Mouse (Mus musculus): ENCODE results near the gene Prss48. TPM values are rescaled to one million over a fixed set of nuclear protein-coding genes. Genes with fewer than 3 reads are reported as not detected.

Gene Prss48
- not detected in 2 replicates for polyA plus RNA-seq (2015; fragmentation: Nextera tagmentation; extraction: Ambion mirVana)

DNA sequence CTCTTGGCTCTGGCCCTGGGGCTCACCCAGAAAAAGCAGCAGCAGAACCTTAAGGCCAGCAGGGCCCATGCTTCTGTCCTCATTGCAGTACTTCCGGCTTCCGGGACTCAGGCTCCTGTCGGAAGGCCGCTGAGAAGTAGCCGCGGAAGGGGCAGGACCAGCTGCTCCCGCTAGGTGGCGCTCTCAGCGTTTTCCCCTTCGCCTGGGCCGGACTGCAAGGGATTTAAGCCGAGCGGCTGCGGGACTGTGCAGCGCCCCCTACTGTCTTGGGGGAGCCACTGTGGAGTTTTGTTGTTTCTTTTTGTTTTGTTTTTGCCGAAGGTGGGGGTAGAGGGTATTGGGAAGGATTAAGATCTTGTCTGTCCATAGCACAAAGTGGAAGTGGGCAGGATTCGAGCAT is at the start of gene Prss48:
Gene Prss48, minus strand, starts transcription at position 69 of the 400 bp plus-strand sequence.
- no peaks in the 10 kb centered on the region for H3K4me1 ChIP-seq (ENCODE audit: insufficient read depth)
- H3K9me3 ChIP-seq (ENCODE audit: low read length): no peaks in the 10 kb centered on the region
- DNase-seq (peak; percentile 47), ATAC-seq (no peak)
- no peaks in the 10 kb centered on the region for H3K27me3 ChIP-seq (ENCODE audit: insufficient read depth, low read length)
- H3K4me2 ChIP-seq (ENCODE audit: low read depth, low read length): no peak within 1 kb of the TSS
- no peaks in the 10 kb centered on the region for H3K36me3 ChIP-seq (replicated peaks; ENCODE audit: insufficient read depth, low read length)
- no peak within 1 kb of the TSS for H3K9ac ChIP-seq (replicated peaks)
- 82% methylated on average over 17 of the region's 17 CpGs for WGBS (ENCODE audit: insufficient replicate concordance)
- no peak within 1 kb of the TSS for H3K27ac ChIP-seq (ENCODE audit: low read depth)
- no peak within 1 kb of the TSS for H3K4me3 ChIP-seq (ENCODE audit: low read depth, low read length)
- no peak for TF ChIP-seq EP300 (IDR thresholded peaks at IDR 0.05; ENCODE audit: low read depth)
- peak; percentile 57; the same call in 1 of the 2 replicates for TF ChIP-seq CTCF (IDR thresholded peaks at IDR 0.05; ENCODE audit: low read depth)

DNA sequence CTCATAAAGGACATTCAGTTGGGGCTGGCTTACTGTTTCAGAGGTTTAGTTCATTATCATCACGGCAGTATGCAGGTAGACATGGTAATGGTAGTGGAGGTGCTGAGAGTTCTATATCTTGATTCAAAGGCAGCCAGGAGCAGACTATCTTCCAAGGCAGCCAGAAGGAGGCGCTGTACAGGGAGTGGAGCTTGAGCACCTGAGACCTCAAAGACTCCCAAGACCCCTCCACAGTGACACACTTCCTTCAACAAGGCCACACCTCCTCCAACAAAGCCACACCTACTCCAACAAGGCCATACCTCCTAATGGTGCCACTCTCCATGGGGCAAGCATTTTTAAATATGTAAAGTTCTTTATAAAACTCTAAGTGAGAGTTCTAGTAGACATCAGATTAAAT is 46.8 kb upstream of the Prss48 start:
- Histone ChIP-seq H3K27me3 (ENCODE audit: insufficient read depth, low read length) (no peaks in the 10 kb centered on the region), H3K9ac (replicated peaks) (no peak overlapping the region), H3K27ac (ENCODE audit: low read depth) (no peak overlapping the region), H3K4me1 (ENCODE audit: insufficient read depth) (no peaks in the 10 kb centered on the region), H3K9me3 (ENCODE audit: low read length) (peaks cover 3% of the 10 kb centered on the region; the same call in 1 of the 2 replicates), H3K4me2 (ENCODE audit: low read depth, low read length) (no peak overlapping the region), H3K36me3 (replicated peaks; ENCODE audit: insufficient read depth, low read length) (peaks cover 8% of the 10 kb centered on the region; the same call in 1 of the 2 replicates), H3K4me3 (ENCODE audit: low read depth, low read length) (no peak overlapping the region)
- TF ChIP-seq CTCF (IDR thresholded peaks at IDR 0.05; ENCODE audit: low read depth): peak; percentile 13; the same call in 1 of the 2 replicates
- TF ChIP-seq EP300 (IDR thresholded peaks at IDR 0.05; ENCODE audit: low read depth): no peak
- DNase-seq (no peak), ATAC-seq (no peak)
- WGBS (ENCODE audit: insufficient replicate concordance): 72% methylated on average over 2 of the region's 2 CpGs

DNA sequence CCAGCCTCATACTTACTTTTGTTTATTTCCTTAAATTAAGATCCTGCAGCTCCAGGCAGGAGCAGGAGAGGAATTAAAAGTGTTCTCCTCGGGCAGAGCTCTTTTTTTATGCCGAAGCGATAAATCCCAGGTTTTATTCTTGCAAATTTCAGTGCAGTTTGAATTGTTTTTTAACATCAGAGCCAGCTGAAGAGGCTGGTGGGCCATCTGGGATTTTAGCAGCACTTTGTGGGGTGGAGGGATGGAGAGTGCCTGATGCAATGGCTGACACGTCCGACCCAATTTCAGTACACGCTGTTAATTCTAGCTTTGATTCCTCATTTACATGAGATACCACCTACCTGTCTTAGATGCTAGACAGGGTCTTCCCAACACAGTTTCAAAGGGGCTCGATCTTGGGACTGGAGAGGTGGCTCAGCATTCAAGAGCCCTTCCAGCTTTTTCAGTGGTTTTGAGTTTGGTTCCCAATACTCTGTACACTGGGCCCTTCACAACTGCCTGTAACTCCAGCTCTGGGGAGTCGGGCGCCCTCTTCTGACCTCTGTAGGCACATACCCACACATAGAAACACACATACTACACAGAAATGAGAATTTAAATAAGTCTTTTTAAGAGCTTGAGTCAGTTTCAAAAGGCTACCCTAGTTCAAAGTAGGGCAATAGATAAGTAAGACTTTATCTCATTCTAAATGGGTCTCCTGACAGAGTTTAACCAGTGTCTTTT is 45.6 kb upstream of the Prss48 start:
- H3K27me3 ChIP-seq (ENCODE audit: insufficient read depth, low read length): no peaks in the 10 kb centered on the region
- TF ChIP-seq EP300 (IDR thresholded peaks at IDR 0.05; ENCODE audit: low read depth) (no peak), CTCF (IDR thresholded peaks at IDR 0.05; ENCODE audit: low read depth) (no peak)
- ATAC-seq (no peak), DNase-seq (no peak)
- no peak overlapping the region for H3K4me2 ChIP-seq (ENCODE audit: low read depth, low read length)
- peaks cover 3% of the 10 kb centered on the region; the same call in 1 of the 2 replicates for H3K9me3 ChIP-seq (ENCODE audit: low read length)
- H3K9ac ChIP-seq (replicated peaks): no peak overlapping the region
- WGBS (ENCODE audit: insufficient replicate concordance): 88% methylated on average over 9 of the region's 9 CpGs
- 0 out of 2 replicates have a peak, but pooled peaks cover 8% of the 10 kb centered on the region for H3K36me3 ChIP-seq (replicated peaks; ENCODE audit: insufficient read depth, low read length)
- no peak overlapping the region for H3K4me3 ChIP-seq (ENCODE audit: low read depth, low read length)
- H3K27ac ChIP-seq (ENCODE audit: low read depth): no peak overlapping the region
- no peaks in the 10 kb centered on the region for H3K4me1 ChIP-seq (ENCODE audit: insufficient read depth)

DNA sequence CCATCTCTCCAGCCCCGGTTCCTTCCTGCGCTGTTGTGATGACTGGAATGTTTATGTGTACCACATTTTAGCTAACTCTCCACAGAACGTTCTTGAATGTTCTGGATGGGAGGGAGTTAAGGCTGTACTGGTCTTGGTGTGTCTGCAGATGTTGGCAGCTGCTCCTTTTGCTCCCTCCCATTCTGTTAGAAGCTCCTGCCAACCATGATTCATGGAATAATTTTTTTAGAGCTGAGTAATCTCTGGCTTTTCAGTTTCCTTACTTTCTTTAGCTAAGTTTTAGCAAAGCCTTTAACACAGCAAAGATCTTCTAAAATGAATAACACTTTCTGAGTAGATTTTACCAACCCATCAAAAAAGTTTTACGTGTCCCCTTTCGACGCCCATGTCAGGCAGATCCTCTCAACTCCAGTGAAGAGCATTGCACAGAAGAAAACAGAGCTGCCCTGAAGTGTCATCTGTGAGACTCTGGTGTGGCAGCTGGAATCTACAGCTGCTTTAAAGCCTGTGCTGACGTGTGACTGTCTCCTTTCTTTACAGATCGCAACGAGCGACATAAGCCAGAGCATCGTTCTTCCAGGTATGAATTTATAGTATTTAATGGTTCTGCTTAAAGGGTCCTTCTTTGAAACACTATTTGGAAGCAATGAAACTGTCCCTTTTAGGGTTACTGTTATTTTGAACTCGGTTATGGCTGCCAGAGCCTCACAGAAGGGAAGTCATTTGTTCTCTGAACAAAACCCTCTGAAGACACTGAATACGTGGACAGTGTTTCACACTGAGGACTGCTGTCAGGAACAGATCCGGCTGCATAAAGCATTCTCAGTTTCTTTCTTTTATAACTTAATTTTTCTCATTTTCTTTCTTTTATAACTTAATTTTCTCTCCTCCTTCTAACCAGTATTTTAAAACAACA is 38.3 kb upstream of the Prss48 start:
- Histone ChIP-seq H3K27me3 (ENCODE audit: insufficient read depth, low read length) (no peaks in the 10 kb centered on the region), H3K4me1 (ENCODE audit: insufficient read depth) (no peaks in the 10 kb centered on the region), H3K4me3 (ENCODE audit: low read depth, low read length) (no peak overlapping the region), H3K9me3 (ENCODE audit: low read length) (no peaks in the 10 kb centered on the region), H3K27ac (ENCODE audit: low read depth) (no peak overlapping the region), H3K36me3 (replicated peaks; ENCODE audit: insufficient read depth, low read length) (0 out of 2 replicates have a peak, but pooled peaks cover 4% of the 10 kb centered on the region), H3K4me2 (ENCODE audit: low read depth, low read length) (no peak overlapping the region), H3K9ac (replicated peaks) (no peak overlapping the region)
- DNase-seq (no peak), ATAC-seq (no peak)
- TF ChIP-seq EP300 (IDR thresholded peaks at IDR 0.05; ENCODE audit: low read depth) (no peak), CTCF (IDR thresholded peaks at IDR 0.05; ENCODE audit: low read depth) (no peak)
- 70% methylated on average over 14 of the region's 14 CpGs for whole genome bisulfite sequencing (ENCODE audit: insufficient replicate concordance)

DNA sequence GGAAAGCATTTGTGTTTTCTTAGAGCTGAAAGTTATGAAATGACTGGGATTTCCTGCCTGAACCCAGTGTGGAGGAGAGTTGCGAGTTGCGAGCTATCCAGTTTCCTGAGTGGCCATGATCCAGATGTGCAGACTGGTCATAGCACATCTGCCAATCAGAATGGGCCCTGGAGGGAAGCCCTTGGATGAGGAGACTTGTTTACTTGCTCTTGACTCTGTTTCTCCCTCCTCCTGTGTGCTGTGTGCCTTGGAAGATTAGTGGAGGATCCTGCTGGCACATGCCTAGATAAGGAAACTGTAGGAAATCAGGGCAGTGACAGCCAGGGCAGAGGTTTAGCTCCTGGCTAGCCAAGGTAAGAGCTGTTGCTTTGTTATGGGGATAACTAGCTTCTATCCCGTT is 36.4 kb upstream of the Prss48 start:
- Histone ChIP-seq H3K4me1 (ENCODE audit: insufficient read depth) (no peaks in the 10 kb centered on the region), H3K36me3 (replicated peaks; ENCODE audit: insufficient read depth, low read length) (0 out of 2 replicates have a peak, but pooled peaks cover 4% of the 10 kb centered on the region), H3K9me3 (ENCODE audit: low read length) (no peaks in the 10 kb centered on the region), H3K4me2 (ENCODE audit: low read depth, low read length) (no peak overlapping the region), H3K9ac (replicated peaks) (no peak overlapping the region), H3K4me3 (ENCODE audit: low read depth, low read length) (no peak overlapping the region), H3K27ac (ENCODE audit: low read depth) (no peak overlapping the region), H3K27me3 (ENCODE audit: insufficient read depth, low read length) (no peaks in the 10 kb centered on the region)
- 61% methylated on average over 3 of the region's 3 CpGs for WGBS (ENCODE audit: insufficient replicate concordance)
- TF ChIP-seq CTCF (IDR thresholded peaks at IDR 0.05; ENCODE audit: low read depth) (no peak), EP300 (IDR thresholded peaks at IDR 0.05; ENCODE audit: low read depth) (no peak)
- no peak for DNase-seq
- ATAC-seq: no peak

DNA sequence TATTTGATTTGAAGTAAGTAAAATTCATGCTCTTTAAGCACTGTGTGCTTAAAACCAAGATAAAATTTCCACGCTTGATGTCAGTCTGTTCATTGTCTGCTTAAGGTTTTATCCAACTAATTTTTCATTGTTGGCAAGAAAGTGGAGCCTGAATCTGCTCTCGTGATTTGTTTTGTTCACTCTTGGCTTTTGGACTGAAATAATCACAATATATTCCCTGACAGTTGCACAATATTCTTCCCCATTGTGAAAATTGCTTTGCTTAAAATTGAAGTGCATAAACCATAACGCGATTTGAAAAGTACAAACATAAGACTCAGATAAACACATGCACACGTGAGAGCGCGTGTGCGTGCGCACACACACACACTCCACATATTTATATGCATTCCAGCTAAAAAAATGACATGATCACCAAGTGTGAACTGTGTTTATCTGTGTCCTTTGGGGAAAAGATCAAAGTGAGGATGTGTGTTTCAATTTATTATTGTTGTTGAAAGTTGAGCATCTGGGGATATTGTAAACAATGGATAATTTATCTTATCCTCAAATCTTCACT is 35.7 kb upstream of the Prss48 start:
- Histone ChIP-seq H3K27me3 (ENCODE audit: insufficient read depth, low read length) (no peaks in the 10 kb centered on the region), H3K9me3 (ENCODE audit: low read length) (no peaks in the 10 kb centered on the region), H3K27ac (ENCODE audit: low read depth) (no peak overlapping the region), H3K4me2 (ENCODE audit: low read depth, low read length) (no peak overlapping the region), H3K4me1 (ENCODE audit: insufficient read depth) (no peaks in the 10 kb centered on the region), H3K36me3 (replicated peaks; ENCODE audit: insufficient read depth, low read length) (0 out of 2 replicates have a peak, but pooled peaks cover 4% of the 10 kb centered on the region), H3K9ac (replicated peaks) (no peak overlapping the region), H3K4me3 (ENCODE audit: low read depth, low read length) (no peak overlapping the region)
- no peak for DNase-seq
- TF ChIP-seq CTCF (IDR thresholded peaks at IDR 0.05; ENCODE audit: low read depth) (no peak), EP300 (IDR thresholded peaks at IDR 0.05; ENCODE audit: low read depth) (no peak)
- 85% methylated on average over 9 of the region's 9 CpGs for WGBS (ENCODE audit: insufficient replicate concordance)
- no peak for ATAC-seq

Measured in liver, postnatal 0 days (tissue).